Mouse (Mus musculus) embryonic facial prominence, embryonic 12.5 days (tissue): ENCODE measurements around the gene Furin. TPM values are rescaled to one million over a fixed set of nuclear protein-coding genes. Genes with fewer than 3 reads are reported as not detected.

Experiments used
- ATAC-seq: fragments of 200-750 bp; cut with Nextera tagmentation; 2 replicates; pipeline ENCODE4 v1.8.0; 2017; ENCODE audit not compliant: insufficient number of reproducible peaks, insufficient read depth, low FRiP score, low TSS enrichment
- H3K27ac ChIP-seq: fragments of 300-500 bp; sonication (generic); 2 replicates; pipeline ENCODE4 v1.5.1; 2016; ENCODE audit warnings: mild to moderate bottlenecking
- H3K27me3 ChIP-seq: fragments of 300-500 bp; sonication (generic); 2 replicates; pipeline ENCODE4 v1.6.1; 2016; ENCODE audit warnings: mild to moderate bottlenecking, moderate library complexity
- H3K36me3 ChIP-seq: fragments of 300-500 bp; sonication (generic); 2 replicates; pipeline ENCODE4 v1.6.1; 2016; ENCODE audit warnings: mild to moderate bottlenecking
- H3K4me1 ChIP-seq: fragments of 300-500 bp; sonication (generic); 2 replicates; pipeline ENCODE4 v1.6.1; 2016
- H3K4me2 ChIP-seq: fragments of 300-500 bp; sonication (generic); replicated peaks from 2 replicates; pipeline ENCODE4 v1.6.1; 2016; ENCODE audit warnings: mild to moderate bottlenecking, moderate library complexity
- H3K4me3 ChIP-seq: fragments of 300-500 bp; sonication (generic); 2 replicates; pipeline ENCODE4 v1.5.1; 2016; ENCODE audit warnings: mild to moderate bottlenecking
- H3K9ac ChIP-seq: fragments of 300-500 bp; sonication (generic); 2 replicates; pipeline ENCODE4 v1.6.1; 2016; ENCODE audit warnings: mild to moderate bottlenecking, moderate library complexity
- H3K9me3 ChIP-seq: fragments of 300-500 bp; sonication (generic); 2 replicates; pipeline ENCODE4 v1.6.1; 2016; ENCODE audit warnings: mild to moderate bottlenecking, moderate library complexity
- WGBS: fragments of 180-500 bp; shearing (Covaris S2); methylation state at CpG from one replicate; pipeline ENCODE4 v1.1.7; 2016; 5-methylcytosine and 5-hydroxymethylcytosine counted together
- polyA plus RNA-seq: library from polyadenylated mRNA; unstranded; fragments of >200 nt; fragmentation: Nextera tagmentation; extraction: Ambion mirVana; gene quantifications from 2 replicates; pipeline ENCODE4 v1.2.1, GENCODE M21; 2016

The Furin gene
- polyA plus RNA-seq, 1 experiment from 2014 or later = 9.7 TPM

DNA sequence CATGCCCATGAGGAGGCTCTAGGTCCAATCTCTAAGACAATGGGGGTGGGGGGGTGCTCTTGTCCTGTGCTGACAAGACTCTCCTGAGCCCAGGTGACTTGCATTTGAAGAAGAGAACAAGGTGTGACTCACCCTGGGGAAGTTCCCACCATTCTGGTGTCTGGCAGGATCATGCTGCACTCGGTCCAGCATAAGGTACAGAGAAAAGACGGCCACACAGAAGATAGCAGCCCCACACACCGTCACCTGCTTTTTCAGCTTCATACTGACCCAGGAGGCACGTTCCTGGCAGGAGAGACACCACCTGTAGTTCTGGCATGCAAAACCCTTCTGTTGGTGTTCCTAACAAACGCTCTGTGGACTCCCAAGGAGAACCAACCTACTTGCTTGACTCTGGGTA is 35.8 kb downstream of the Furin start:
- peak overlapping the region; percentile 46; the same call in 1 of the 2 replicates for H3K27ac ChIP-seq
- H3K9ac ChIP-seq = 0 out of 2 replicates have a peak overlapping the region, but pooled peaks have one; percentile 10
- WGBS = 67% methylated on average over 5 of the region's 5 CpGs
- no peaks in the 10 kb centered on the region for H3K9me3 ChIP-seq
- peaks cover 15% of the 10 kb centered on the region for H3K4me1 ChIP-seq
- ATAC-seq = no peak
- peak overlapping the region; percentile 67 for H3K4me2 ChIP-seq
- peaks cover 36% of the 10 kb centered on the region for H3K36me3 ChIP-seq
- H3K27me3 ChIP-seq = no peaks in the 10 kb centered on the region
- 0 out of 2 replicates have a peak overlapping the region, but pooled peaks have one; percentile 79 for H3K4me3 ChIP-seq

- no peak for ATAC-seq
- Histone ChIP-seq H3K27ac (peak overlapping the region; percentile 46; the same call in 1 of the 2 replicates), H3K9ac (0 out of 2 replicates have a peak overlapping the region, but pooled peaks have one; percentile 10), H3K36me3 (peaks cover 42% of the 10 kb centered on the region), H3K4me1 (peaks cover 15% of the 10 kb centered on the region), H3K27me3 (no peaks in the 10 kb centered on the region), H3K9me3 (no peaks in the 10 kb centered on the region), H3K4me2 (peak overlapping the region; percentile 67), H3K4me3 (0 out of 2 replicates have a peak overlapping the region, but pooled peaks have one; percentile 4)
- WGBS = 77% methylated on average over 20 of the region's 20 CpGs
Measured at GRCm38 (mm10) chr7:80368635-80369421, 36.4 kb downstream of the Furin start.

DNA sequence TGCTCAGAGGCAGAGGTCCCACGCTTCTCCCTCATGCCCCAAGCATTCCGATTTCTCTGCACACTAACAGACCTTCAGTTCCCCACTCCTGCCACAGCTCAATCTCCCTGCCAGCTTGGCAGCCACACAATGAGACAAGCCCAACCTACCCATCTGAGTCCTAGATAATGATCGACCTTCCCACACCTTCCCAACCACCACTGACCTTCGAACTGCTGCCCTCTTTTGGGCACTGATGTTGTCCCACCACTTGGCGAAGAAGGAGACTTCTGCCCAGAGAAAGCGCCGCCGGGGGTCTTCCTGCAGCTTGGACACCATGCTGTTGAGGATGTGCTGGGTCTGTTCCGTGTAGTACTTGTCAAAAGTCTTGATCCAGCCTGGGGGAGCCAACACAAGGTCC is 37.2 kb downstream of the Furin start:
- H3K9me3 ChIP-seq = no peaks in the 10 kb centered on the region
- H3K4me2 ChIP-seq = no peak overlapping the region
- H3K4me1 ChIP-seq = peaks cover 15% of the 10 kb centered on the region
- 90% methylated on average over 9 of the region's 9 CpGs for WGBS
- no peak overlapping the region for H3K27ac ChIP-seq
- no peak overlapping the region for H3K4me3 ChIP-seq
- peaks cover 50% of the 10 kb centered on the region for H3K36me3 ChIP-seq
- H3K27me3 ChIP-seq = no peaks in the 10 kb centered on the region
- no peak overlapping the region for H3K9ac ChIP-seq
- ATAC-seq = no peak

DNA sequence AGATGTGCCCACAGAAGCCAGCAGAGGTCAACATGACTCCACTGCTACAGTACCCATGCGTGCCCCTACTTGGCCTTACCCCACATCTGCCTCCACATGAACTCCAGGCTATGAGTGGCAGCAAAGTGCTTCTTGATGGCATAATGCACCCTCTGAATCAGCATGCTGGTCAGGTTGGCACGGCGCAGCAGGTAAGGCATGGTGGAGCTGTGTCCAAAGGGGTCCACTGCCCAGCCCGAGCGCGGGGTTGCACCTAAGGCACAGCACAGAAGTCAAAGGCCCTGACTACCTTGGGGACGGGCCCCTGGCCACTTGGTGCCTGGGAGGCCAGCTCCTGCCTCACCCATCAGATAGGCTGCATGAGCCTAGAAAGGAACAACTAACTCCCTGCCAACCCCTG is 38.0 kb downstream of the Furin start:
- Histone ChIP-seq H3K36me3 (peaks cover 58% of the 10 kb centered on the region), H3K9ac (no peak overlapping the region), H3K4me2 (no peak overlapping the region), H3K4me3 (no peak overlapping the region), H3K4me1 (peaks cover 15% of the 10 kb centered on the region), H3K27ac (no peak overlapping the region), H3K27me3 (no peaks in the 10 kb centered on the region), H3K9me3 (no peaks in the 10 kb centered on the region)
- ATAC-seq = no peak
- WGBS = 97% methylated on average over 7 of the region's 7 CpGs

GRCm38 (mm10) chr7:80365759-80366158 is 39.5 kb downstream of the Furin start:
- Histone ChIP-seq H3K4me2 (no peak overlapping the region), H3K9me3 (no peaks in the 10 kb centered on the region), H3K9ac (no peak overlapping the region), H3K27ac (no peak overlapping the region), H3K4me3 (no peak overlapping the region), H3K4me1 (peaks cover 15% of the 10 kb centered on the region), H3K36me3 (peaks cover 71% of the 10 kb centered on the region), H3K27me3 (no peaks in the 10 kb centered on the region)
- ATAC-seq = no peak
- WGBS = 84% methylated on average over 2 of the region's 2 CpGs

GRCm38 (mm10) chr7:80360435-80360834 is 44.8 kb downstream of the Furin start:
- Histone ChIP-seq H3K27me3 (no peaks in the 10 kb centered on the region), H3K36me3 (peaks cover 87% of the 10 kb centered on the region), H3K4me1 (no peaks in the 10 kb centered on the region), H3K4me2 (no peak overlapping the region), H3K9me3 (no peaks in the 10 kb centered on the region), H3K27ac (no peak overlapping the region), H3K9ac (no peak overlapping the region), H3K4me3 (no peak overlapping the region)
- ATAC-seq = no peak
- WGBS = 63% methylated on average over 3 of the region's 3 CpGs

DNA sequence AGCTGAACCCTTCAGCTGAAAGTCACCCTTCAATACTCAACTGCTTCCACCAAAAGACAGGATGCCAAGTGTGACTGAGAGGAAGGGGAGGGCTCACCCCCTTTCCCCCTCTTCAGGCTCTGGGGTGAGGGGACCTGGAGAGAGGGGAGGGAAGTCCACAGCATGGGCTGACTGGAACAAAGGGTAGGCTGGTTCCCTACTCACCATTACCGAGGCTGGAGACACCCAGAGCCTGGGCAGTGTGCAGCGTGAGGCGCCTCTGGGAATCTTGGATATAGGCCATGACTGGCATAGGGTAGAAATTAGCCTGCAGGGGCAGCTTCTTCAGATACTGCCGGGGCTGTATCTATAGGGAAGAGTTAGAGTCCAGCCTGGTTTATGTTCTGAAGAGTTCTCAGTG is 47.2 kb downstream of the Furin start:
- WGBS = 71% methylated on average over 4 of the region's 4 CpGs
- Histone ChIP-seq H3K4me1 (no peaks in the 10 kb centered on the region), H3K27ac (no peak overlapping the region), H3K36me3 (peaks cover 84% of the 10 kb centered on the region), H3K9me3 (no peaks in the 10 kb centered on the region), H3K27me3 (no peaks in the 10 kb centered on the region), H3K9ac (no peak overlapping the region), H3K4me3 (no peak overlapping the region), H3K4me2 (no peak overlapping the region)
- 0 out of 2 replicates have a peak, but pooled peaks have one; percentile 42 for ATAC-seq

GRCm38 (mm10) chr7:80357156-80357555 is 48.1 kb downstream of the Furin start:
- Histone ChIP-seq H3K9ac (no peak overlapping the region), H3K27me3 (no peaks in the 10 kb centered on the region), H3K36me3 (peaks cover 84% of the 10 kb centered on the region), H3K27ac (0 out of 2 replicates have a peak overlapping the region, but pooled peaks have one; percentile 30), H3K4me2 (no peak overlapping the region), H3K4me3 (no peak overlapping the region), H3K4me1 (no peaks in the 10 kb centered on the region), H3K9me3 (no peaks in the 10 kb centered on the region)
- 0 out of 2 replicates have a peak, but pooled peaks have one; percentile 18 for ATAC-seq
- 19% methylated on average over 8 of the region's 8 CpGs for WGBS

- Histone ChIP-seq H3K36me3 (peaks cover 84% of the 10 kb centered on the region), H3K4me2 (no peak overlapping the region)
Measured at GRCm38 (mm10) chr7:80356351-80356750, 48.9 kb downstream of the Furin start.

DNA sequence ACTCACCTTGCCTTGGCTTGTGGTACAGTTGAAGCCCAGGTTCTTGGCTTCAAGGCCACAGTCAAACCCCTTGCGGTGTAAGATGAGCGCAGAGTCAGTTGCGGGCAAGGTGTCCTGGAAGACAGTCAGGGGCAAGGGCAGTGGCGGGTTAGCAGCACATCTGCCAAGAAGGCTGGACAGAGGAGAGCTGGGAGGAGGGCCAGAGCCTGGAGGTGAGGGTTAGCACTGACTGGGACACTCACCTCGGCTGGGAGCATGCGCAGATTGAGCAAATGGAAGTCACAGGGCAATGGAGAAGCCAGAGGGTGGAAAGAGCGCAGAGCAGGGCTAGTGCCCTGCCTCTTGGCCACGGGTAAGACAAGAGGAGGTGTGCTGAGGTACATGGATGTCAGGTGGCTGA is 52.3 kb downstream of the Furin start:
- Histone ChIP-seq H3K27me3 (no peaks in the 10 kb centered on the region), H3K4me2 (no peak overlapping the region), H3K9me3 (no peaks in the 10 kb centered on the region), H3K36me3 (peaks cover 66% of the 10 kb centered on the region), H3K4me1 (no peaks in the 10 kb centered on the region), H3K4me3 (no peak overlapping the region), H3K9ac (no peak overlapping the region), H3K27ac (no peak overlapping the region)
- ATAC-seq = no peak
- WGBS = 90% methylated on average over 8 of the region's 8 CpGs

More at GRCm38 (mm10) chr7:80356351-80356750, 48.9 kb downstream of the Furin start:
- no peak for ATAC-seq
- 75% methylated on average over 13 of the region's 13 CpGs for WGBS
- no peaks in the 10 kb centered on the region for H3K4me1 ChIP-seq
- no peak overlapping the region for H3K9ac ChIP-seq
- no peaks in the 10 kb centered on the region for H3K27me3 ChIP-seq
- no peaks in the 10 kb centered on the region for H3K9me3 ChIP-seq
- no peak overlapping the region for H3K27ac ChIP-seq
- no peak overlapping the region for H3K4me3 ChIP-seq

- H3K4me2 ChIP-seq = no peak overlapping the region
- no peak for ATAC-seq
- H3K27me3 ChIP-seq = no peaks in the 10 kb centered on the region
- H3K4me1 ChIP-seq = no peaks in the 10 kb centered on the region
- H3K36me3 ChIP-seq = peaks cover 51% of the 10 kb centered on the region
- no peak overlapping the region for H3K4me3 ChIP-seq
- H3K9ac ChIP-seq = no peak overlapping the region
- no peaks in the 10 kb centered on the region for H3K9me3 ChIP-seq
- no peak overlapping the region for H3K27ac ChIP-seq
- WGBS = 79% methylated on average over 2 of the region's 2 CpGs
Measured at GRCm38 (mm10) chr7:80350808-80351207, 54.4 kb downstream of the Furin start.
